Mouse (Mus musculus): Measurements from ENCODE around the gene Ciita.

The Ciita gene

DNA sequence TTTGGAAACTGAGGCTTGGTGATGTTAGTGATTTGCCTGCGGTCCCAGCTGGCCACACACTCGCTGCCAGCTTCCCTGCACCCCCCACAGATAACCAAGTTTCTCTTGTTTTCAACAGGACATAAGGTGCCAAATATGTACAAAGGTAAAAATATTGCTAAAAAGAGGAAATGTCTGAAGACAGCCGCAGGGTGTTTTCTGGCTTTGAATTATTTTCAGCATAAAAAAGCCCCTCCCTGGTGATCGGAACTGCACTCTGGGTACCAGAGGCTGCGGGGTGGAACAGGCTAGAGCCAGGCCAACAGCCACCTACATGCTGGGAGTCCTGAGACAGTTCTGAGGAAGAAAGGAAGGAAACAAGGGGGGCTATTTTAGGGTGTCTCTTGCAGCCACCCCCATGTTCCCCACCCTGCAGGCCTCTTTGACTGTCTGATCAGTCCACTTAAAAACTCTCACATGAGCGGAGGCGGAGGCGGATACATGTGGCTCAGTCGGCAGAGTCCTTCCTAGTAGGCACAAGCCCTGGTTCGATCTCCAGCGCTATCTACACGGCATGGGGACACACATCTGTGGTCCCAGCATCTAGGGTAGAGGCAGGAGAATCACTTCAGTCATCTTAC is 36.2 kb downstream of the Ciita start:
- DNase-seq (ENCODE audit: low read depth, low spot score): no peak

DNA sequence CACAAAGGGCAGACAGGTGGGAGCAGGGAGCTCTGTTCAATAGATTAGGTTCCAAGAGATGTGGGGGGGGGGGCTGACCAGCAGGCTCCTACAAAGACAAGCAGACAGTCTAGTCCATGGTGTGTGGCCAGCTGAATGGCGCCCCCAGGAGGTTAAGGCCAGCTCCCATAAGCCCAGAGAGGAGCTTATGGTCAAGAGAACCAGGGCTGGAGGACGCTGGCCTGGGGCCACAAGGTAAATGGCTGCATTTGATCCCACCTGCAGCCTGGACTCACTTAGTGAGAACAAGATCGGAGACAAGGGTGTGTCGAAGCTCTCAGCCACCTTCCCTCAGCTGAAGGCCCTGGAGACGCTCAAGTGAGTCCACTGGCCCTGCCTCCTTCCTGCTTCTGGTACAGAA is 38.2 kb downstream of the Ciita start:
- DNase-seq (ENCODE audit: low read depth, low spot score): no peak

DNA sequence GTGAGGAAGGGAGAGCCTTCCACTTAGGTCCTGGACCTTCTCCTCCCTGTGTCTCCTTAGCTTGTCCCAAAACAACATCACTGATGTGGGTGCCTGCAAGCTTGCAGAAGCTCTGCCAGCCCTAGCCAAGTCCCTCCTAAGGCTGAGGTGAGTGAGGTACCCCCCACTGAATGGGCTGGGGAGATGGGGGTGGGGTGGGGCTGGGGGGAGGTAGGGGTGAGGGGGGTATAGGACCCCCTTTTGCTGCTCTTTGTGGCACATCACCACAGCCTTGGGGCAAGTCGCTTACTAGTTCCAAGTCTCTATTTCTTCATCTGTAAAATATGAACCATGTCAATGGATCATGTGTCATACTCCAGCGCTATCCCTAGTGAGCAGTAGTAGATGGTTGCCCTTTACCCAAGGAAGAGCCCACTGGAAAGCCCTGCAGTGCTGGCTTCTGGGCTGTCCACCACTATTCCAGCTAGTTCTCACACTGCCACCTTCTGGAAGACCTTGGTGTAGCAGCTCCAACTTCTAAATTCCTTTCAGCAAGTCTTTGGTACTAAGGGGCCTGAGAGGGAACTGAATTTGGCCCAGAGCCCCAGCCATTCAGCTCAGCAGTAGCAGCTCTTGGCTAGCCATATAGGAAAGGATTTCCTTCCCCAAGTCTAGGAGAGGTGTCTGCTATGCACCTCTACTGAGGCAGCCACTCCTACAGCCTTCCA is 41.2 kb downstream of the Ciita start:
- DNase-seq (ENCODE audit: low read depth, low spot score): peak; percentile 73

DNA sequence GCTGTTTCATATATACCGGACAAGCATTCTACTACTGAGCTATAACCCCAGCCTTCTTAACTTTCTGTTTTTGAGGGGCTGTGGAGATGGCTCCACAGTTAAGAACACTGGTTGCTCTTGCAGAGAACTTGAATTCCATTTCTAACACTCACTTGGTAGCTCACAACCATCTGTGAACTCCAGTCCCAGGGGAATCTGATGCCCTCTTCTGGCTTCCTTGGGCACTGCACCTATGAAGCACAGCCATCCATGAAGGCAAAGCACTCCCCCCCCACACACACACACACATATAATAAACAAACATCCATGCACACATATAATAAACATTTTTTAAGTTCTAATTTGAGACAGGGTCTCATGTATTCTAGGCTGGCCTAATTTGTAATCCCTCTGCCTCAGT is 43.0 kb downstream of the Ciita start:
- peak; percentile 52 for DNase-seq (ENCODE audit: low read depth, low spot score)

DNA sequence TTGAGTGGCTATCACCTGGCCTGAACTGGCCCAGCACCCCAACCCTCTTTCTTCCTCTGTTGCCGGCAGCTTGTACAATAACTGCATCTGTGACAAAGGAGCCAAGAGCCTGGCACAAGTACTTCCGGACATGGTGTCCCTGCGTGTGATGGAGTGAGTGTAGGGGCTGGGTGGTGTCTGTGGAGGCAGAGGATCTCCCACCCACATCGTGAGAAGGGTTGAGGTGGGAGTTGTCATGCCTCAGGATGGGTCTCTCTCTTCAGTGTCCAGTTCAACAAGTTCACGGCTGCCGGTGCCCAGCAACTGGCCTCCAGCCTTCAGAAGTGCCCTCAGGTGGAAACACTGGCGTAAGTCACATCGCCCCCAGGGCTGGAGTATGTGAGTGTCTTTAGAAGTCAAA is 43.8 kb downstream of the Ciita start:
- no peak for DNase-seq (ENCODE audit: low read depth, low spot score)

DNA sequence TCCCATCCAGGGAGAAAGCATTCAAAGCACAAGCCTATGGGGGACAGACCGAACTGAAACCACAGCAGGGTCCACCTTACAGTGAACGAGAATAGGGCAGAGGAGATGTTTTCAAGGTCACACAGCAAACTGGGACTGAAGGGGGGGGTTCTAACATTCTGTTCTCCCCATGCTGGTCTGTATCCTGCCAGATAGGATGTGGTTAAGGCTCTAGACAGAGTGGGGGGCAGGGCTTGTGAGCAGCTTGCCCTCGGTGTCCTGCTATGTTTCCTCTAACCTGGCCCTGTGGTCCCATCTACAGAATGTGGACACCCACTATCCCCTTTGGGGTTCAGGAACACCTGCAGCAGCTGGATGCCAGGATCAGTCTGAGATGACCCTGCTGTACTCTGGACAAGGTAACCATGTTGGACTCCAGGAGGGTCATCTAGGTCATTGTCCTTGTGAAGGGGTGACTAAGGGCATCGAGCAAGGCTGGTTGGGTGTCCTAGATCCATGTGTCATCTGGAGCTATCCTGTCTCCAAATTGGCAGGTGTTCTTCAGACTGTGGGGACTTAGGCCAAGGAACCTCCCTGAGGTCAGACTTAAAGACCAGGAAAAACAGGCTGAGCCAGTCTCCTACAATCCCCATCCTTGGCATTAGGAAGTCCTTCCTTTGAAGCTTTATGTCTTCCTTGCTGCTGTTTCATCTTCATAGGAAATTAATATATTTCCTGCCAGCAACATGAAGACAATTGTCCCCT is 45.2 kb downstream of the Ciita start:
- DNase-seq (ENCODE audit: low read depth, low spot score): no peak

DNA sequence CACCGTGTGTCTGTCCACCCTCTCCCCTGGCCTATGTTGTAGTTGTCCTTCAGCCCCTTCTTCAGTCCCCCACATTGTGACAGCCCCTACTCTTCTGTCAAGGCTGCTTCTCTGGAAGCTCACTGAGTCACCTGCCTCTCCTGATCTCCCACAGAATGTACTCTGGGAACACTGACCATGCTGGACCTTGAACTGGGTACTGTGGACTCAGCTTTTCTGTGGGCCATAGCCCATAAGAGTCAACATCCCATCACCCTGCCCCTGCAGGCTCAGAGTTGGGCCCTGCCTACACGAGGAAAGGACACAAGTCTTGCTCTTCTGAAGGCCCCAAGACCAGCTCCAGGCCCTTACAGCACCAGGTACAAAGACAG is 45.7 kb downstream of the Ciita start:
- no peak for DNase-seq (ENCODE audit: low read depth, low spot score)

DNA sequence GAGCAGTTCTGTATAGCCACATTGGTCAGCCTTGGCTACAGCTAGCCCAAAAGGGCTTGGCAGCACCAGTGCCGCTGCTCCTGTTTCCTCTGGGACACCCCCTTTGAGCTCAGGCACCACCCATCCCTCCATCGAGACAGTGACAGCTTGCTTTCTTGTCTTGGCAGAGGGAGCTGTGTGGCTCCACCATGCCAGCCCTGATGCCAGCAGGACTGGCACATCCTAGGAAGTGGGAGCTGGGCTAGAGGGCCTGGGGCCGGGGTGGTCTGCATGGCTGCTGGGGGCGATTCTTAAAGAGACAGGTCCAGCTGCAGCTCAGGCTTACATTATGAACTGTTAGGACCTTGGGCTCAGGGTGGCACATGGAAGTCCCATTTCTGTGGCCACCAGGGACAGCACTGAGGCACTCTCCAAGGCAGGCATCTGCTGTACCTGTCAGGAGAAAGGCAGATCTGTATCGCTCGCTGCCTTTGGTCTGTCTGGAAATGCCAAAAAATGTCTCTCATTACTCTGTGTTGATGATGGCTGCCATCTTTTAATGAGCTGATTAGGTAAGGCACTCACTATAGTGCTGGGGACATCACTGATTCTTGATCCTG is 47.3 kb downstream of the Ciita start:
- DNase-seq (ENCODE audit: low read depth, low spot score): no peak

DNA sequence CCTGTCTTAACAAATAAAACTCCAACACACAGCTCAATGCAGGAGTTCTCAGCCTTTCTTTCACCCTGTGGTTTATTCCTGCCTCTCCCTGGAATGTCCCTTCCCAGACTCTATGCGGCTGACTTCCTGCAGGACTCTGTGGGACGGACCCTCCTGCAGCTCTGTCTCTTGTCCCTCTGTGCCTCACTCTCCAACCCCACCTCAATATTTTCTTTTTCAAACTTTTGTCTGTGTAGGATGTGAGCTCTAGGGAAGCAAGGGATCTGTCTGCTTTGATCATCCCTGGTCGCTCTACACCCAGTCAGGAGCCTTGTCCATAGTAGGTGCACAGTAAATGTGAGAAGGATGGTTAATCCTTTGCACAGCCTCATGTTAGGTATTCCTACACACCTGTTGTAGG is 48.5 kb downstream of the Ciita start:
- no peak for DNase-seq (ENCODE audit: low read depth, low spot score)

DNA sequence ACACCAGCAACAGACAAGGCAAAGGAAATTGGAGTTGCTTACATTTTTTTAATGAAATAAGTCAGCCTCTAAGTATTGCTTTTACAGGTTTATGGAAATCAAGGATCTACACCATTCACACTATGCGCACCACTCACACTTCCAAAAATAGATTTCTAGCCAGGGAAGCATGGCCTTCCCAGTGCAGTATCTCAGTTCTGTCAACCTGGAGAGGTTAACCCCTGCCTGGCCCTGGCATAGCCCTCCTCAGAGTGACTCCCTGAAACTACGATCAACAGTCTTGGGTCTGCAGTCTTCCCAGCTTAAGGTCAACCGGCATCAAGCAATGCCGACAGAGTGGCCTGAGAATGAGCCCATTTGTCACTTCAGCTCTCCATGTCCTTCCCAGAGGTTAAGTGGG is 50.3 kb downstream of the Ciita start:
- DNase-seq (ENCODE audit: low read depth, low spot score): no peak

DNA sequence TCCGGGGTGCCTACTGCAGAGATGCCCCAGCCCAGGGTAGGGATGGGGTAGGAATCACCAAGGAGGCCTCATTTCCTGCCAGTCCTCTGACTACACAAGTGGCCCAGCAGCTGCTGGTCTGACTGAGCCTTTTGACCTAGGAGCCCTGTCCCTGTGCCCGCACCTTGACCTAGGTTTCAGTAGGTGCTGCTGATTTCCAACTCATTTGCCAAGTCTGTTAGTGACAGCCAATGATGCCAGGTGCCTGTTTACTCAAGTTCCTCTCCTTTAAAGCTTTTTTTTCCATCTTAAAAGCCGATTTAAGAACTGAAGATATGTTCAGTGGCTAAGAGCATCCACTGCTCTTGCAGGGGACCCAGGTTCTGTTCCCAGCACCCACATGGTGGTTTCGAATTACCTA is 53.9 kb downstream of the Ciita start:
- DNase-seq (ENCODE audit: low read depth, low spot score): no peak

DNA sequence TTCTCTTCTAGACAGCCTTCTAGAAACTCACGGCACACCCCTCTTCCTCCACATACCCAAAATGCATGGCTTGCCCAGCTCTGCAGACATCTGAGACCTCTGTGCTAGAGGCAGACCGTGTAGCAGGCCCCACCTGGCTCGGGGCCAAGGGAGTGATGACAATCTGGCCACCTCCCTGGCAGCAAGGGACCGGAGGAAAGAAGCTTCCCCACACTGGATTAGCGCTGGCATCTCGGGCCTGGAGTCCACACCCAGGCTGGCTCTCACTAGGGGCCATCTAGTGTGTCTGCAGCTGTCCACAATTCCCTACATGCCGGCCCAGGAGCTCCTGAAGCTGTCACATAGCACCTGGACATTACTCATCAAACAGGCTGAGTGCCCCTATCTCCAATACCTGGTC is 54.7 kb downstream of the Ciita start:
- no peak for DNase-seq (ENCODE audit: low read depth, low spot score)

DNA sequence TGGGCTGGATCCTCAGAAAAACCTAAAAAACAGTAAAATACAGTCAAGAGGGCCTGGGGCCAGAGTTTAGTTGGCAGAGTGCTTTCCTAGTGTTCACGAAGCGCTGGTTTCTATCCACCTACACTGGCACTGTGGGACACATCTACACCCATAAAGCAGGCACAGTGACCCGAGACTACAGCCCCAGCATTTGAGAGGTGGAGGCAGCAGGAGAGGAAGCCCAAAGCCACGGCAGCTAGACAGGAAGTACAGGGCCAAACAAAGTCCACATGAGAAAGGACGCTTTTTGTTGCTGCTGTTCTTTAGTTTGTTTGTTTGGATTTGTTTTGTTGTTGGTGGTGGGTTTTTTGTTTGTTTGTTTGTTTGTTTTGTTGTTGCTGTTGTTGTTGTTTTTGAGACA is 56.5 kb downstream of the Ciita start:
- no peak for DNase-seq (ENCODE audit: low read depth, low spot score)

DNA sequence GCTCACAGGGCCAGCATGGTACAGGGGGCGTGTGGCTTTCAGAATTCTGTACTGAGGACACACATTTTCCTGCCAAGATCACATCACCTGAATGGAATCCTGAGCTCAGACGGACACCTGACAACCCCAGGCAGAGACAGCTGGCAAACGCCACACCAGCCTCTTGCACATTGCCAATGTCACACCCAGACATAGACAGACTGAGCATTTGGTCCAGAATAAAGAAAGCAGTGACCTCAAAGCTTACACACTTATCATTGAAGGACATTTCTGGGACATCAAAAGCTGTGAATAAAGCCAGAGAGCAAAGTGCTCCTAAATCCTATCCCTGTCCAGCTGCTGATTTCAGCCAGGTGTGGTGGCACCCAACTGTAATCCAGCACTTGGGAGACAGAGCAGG is 57.1 kb downstream of the Ciita start:
- no peak for DNase-seq (ENCODE audit: low read depth, low spot score)

DNA sequence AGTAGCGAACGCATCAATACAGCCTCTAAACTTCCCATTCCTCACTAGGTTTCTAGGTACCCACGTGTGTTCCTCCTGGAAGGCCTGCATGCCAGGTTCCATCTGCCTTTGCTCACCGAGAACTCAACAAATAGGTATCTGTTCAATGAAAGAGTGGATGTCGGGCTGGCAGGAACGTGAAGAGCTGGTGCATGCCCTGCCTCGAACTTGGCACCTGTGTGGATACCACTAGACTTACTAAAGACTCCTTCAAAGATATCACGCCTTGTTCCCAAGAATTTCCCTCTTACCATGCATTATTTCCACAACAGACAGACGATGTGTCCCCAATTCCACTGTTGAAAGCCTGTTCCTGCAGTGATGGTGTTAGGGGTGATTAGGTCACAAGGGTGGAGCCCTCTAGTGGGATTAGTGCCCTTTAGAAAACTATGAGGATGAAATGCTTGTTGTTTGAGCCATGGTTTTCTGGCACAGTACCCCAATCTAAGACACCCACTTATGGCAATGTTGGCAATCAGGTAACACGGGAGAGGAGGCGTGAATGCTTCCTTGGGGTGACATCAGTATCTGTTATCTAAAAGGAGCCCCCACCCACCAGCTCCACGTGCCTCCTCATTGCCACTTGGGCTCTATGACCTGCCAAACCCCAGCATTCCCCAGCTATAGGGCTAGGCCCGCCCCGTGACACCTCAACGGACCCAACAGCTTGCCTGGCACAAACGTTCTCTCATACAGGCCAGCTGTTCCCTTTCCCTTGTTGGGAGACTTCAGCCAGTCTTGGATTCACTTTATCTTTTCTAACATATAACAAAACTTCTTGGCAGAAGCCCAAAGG is 61.1 kb downstream of the Ciita start:
- DNase-seq (ENCODE audit: low read depth, low spot score): no peak

DNA sequence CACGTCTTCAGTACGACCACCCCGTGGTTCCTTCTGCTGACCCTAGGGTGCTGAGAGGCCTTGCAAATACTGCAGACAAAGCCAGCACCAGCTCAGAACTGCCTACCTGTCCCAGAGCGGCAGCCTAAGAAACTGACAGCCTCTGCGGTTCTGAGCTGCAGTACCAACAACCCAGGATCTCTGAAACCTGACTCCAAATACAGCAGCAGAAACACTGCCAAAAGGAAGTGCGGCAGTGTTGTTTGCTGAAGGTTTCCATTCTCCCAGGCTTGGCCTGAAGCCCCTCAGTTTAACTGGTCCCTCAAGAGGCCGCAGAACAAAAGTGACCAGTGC is 61.7 kb downstream of the Ciita start:
- no peak for DNase-seq (ENCODE audit: low read depth, low spot score)

DNA sequence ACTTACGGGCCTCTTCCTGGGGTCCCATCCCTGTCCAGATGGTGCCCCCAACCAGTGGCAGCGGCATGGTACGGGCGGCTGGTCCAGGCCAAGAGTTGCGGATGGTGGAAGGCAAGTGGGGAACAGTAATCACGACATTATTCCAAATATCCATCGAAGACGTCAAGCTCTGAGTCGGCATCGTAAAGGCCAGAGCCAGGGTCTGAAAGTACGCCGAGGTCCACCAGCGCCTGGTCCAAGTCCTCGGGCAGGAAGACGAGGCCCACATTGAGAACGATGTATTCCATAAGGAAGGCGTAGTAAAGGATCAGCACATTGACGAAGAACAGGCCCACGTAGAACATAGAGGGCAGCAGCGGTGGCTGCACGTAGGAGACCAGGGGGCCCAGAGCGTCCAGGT is 62.4 kb downstream of the Ciita start:
- DNase-seq (ENCODE audit: low read depth, low spot score): no peak

DNA sequence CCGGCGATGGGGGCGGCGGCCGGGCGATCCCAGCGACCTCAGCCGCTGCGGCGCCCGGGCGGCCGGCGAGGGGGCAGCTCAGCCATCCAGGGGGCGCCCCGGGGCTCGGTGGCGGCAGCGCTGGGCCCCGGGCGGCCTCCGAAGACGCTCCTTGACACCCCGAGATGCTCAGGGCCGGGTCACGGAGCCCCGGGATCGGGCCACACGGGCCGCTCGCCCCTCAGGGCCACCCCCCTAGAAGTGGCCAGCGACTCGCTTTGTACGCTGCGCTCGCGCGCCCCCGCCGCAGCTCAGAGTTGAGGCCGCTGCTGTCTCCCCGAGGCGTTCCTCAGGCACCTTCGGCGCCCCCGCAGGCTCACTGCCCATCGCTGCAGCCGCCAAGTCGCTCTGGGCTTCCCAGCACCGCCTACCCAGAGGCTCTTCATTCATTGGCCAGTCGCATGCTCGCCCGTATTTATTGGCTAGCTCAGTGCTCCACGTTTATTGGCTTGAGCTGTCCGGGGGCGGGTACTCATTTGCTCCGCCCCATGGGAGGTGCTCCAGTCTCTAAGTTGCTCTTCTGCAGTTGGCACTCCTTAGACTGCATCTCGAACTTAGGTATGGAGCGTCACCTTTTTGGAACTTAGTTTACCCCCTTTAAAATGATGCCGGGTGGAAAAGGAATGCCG is 63.0 kb downstream of the Ciita start, which contains the start of gene Dexi:
TSS of gene Dexi (minus strand) at position 357 of the 668 bp plus-strand sequence.
- peak; percentile 89 for DNase-seq (ENCODE audit: low read depth, low spot score)

DNA sequence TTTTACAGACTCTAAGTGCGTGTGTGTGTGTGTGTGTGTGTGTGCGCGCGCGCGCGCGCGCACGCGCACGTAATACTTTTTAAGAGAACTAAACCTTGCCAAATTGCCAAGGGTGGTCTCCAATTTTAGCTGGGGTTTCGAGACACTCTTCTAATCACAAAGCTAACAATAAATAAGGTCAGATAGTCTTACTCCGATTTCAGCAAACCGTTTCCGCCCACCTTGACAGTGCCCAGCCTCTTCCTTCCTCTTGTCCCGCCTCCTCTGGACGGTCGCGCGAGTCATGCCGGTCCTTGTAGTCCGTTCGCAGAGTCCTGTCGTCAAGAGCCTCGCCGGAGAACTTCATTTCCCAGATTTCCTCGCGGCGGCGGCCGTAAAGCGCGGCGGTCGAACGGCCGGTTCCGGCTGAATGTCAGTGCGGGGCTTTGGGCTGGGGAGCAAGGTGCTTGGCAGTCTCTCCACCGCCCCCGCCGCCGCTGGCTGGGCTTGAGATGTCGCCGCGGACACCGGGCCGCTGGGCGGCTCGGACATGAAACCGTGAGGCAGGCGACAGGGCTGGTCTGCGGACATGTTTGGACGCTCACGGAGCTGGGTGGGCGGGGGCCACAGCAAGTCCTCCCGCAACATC is 65.2 kb downstream of the Ciita start, which contains the start of gene Clec16a:
TSS of gene Clec16a (plus strand) at position 345 of the 628 bp plus-strand sequence.
- DNase-seq (ENCODE audit: low read depth, low spot score): peak; percentile 93

DNA sequence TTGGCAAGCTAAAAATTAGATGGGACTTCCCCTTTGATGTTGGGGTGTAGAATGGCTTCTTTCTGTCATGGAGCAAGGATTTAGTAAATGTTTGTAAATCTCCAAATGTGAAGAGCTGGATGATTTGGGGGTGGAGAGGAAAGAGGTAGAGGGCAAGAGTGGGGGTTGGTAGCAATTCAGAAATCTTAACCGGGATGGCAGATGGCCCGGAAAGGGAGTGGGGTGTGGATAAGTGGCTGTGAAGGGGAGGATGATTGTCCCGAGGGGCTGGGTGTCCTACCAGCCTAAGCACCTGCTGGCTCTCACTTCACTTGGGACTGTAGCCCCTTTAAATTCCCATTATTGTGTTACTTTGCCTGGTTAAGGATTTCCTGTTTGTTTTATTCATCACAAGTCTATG is 67.0 kb downstream of the Ciita start:
- no peak for DNase-seq (ENCODE audit: low read depth, low spot score)

DNA sequence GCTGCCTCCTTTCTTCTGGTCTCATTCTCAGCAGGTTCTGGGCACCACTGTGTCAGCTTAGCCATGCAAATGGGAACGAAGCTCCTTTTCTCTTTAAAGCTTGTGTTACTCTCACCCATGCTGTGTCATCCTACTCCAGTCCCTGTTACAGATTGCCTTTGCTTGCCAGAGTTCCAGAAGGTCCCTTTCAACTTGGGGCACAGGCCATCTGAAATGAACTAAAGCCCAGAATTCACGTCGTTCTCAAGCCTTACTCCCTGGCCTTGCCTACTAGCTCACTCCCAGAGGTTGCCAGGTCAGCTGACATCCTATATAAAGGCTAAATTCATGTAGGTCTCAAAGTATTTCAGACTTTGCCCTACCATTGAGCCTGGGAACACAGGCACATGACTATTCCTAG is 69.1 kb downstream of the Ciita start:
- DNase-seq (ENCODE audit: low read depth, low spot score): no peak

All from embryo, embryonic 11.5 days (tissue).